Mouse (Mus musculus) ES-E14 (cell line): ENCODE measurements around the gene Col4a1.

Source experiments
- HCFC1 ChIP-seq: IDR thresholded peaks from 2 replicates; pipeline ENCODE4 v1.6.1; 2012; ENCODE audit warnings: low read length, inconsistent platforms, borderline replicate concordance; ENCODE audit not compliant: insufficient read depth
- MAFK ChIP-seq: IDR thresholded peaks from 2 replicates; pipeline ENCODE4 v1.6.1; 2014; ENCODE audit warnings: mild to moderate bottlenecking, low read depth, low read length, inconsistent platforms; ENCODE audit not compliant: insufficient read depth

DNA sequence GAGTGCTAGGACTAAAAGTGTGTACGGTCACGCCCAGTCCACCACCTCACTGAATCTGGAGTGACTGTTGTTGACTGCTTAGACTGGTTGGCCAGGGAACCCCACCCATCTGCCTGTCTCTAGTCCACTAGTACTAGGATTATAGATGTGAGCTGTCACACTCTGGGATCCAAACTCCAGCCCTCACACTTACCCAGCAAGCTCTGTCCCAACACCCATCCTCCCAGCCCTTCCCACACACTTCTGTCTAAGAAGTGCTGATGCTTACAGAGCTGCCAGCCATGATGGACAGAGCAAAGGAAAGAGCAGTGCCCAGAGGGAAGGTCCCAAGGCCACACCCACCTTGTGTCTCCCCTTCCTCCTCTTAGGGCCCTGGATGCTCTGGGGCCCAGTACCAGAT is 127.0 kb downstream of the Col4a1 start:
- TF ChIP-seq HCFC1, result no peak
- TF ChIP-seq MAFK, result no peak
